Mouse (Mus musculus) lung, postnatal 10 days (tissue): ENCODE measurements at regions not wholly inside any gene's neighbourhood (a gene's known extent, or its start where the extent isn't known, plus 50 kb on each side); places are given as distances from the start of the nearest gene placed in this dataset.
"Not testable (repeated sequence)": the region's sequence is repeated elsewhere in the genome, so short reads cannot be mapped to it uniquely, and the experiment has no call there.

Experiments
- DNase-seq: peaks from one replicate; pipeline ENCODE4 v3.0.0; 2021

DNA sequence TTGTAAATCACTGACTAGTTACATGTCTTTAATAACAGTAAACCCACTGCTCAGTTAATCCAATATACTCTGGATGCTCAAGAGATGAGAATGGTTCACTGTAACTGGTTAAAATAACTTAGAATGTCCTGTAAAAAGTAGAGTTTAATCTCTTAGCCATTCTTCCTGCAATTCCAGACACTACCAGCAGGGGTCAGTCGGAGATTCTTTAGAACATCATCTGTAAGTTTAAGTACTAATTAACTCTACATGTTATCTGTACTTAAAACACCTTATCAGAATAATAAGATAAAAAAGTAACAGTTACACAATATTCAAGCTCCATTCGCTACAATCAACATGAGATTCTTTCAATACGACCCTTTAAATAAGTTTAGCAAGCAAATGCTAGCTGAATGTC, 58.7 kb upstream of the Olig3 start:
- no peak for DNase-seq

DNA sequence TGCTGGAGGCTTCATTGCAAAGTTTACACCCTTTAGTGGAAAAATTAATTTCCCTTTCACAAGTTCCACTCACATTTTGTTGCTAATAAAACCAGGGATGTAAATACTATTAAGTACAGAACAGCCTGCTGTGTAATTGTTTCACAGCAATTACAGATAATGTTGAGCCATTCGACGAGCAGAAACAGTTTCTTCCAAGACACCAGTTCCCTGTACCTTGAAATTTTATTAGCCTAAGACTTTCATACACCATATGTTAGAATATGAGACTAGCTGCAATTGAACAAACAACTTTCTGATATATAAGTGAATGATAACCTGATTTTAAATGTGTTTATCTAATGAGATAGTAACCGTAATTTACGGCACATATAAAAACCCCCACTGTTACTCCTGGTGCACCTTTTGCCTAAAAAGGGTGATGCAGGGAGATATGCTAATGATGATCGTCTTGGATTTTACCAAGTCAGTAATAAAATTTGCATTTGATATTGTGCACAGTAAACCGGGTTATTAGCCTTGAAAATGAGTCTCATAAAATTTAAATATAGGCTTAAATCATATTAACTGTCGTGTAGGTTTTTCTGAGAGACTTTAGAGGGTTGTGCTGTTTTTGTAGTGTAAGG, 60.8 kb upstream of the Olig3 start:
- DNase-seq = no peak

DNA sequence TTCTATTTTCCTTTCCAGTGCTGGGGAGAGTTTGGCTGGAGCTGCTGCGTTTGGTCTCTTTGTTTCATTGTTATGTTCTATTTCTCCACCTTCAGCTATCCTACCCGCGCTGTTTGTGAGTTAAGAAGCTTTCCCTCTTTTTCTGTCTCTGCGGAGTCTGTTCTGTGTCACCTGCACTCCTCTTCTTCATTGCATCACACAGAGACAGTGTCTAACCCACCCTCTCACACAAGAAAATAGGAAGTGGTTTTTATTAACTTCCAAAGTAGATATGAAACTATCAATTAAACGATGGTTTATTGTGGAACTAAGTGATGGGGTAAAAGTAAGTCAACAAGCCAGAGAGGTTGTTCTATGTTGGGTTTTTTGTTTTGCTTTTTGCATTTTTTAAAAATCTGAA, 64.9 kb upstream of the Olig3 start:
- no peak for DNase-seq

DNA sequence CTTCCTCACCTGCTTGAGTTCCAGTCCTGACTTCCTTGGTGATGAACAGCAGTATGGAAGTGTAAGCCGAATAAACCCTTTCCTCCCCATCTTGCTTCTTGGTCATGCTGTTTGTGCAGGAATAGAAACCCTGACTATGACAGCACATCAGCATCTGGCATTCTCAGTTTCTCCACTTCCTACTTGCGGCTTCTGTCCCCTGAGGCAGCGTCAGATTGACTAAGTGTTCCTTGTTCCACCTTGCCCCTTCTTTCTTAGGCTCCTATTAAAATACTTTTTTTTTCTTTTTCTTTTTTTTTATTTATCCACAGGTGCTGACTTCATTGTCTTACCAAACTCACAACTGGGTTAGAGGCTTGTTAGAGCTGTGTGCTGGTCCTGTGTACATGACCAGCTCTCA, 65.3 kb upstream of the Olig3 start:
- DNase-seq = not testable (repeated sequence)

DNA sequence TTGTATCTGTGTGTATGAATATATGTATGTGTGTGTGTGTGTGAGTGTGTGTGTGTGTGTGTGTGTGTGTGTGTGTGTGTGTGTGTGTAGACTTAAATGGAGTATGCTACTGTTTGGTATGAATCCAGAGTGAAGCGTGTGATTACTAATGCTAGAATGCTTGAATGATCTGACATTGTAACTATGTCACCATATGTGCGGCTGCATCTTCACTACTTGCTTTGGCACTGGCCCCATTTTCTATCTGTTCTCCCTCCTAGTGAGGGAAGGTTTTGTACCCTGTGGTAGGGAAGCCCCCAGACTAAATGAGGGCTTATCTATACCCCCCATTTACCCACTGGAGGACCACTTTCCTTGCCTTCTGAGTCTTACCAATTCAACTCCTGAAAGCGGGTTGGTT, 74.2 kb upstream of the Olig3 start:
- no peak for DNase-seq

DNA sequence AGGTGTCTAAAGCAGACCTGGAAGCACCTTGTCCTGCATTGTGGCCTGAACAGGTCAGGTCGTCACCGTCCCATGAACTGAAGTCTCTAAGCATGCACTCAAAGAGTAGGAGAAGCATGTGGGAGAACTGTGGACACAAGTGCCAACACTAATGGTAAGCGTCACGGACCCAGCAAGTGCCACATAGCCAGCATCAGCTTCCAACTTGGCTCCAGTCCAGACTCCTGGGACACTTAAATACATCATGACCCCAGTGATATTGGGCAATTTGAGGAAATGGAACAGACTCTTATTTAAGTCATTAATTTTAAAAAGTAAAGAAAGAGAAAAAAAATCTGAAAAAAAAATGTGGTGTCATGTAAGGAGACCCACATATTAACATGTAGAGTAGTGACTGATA, 75.3 kb upstream of the Olig3 start:
- no peak for DNase-seq

DNA sequence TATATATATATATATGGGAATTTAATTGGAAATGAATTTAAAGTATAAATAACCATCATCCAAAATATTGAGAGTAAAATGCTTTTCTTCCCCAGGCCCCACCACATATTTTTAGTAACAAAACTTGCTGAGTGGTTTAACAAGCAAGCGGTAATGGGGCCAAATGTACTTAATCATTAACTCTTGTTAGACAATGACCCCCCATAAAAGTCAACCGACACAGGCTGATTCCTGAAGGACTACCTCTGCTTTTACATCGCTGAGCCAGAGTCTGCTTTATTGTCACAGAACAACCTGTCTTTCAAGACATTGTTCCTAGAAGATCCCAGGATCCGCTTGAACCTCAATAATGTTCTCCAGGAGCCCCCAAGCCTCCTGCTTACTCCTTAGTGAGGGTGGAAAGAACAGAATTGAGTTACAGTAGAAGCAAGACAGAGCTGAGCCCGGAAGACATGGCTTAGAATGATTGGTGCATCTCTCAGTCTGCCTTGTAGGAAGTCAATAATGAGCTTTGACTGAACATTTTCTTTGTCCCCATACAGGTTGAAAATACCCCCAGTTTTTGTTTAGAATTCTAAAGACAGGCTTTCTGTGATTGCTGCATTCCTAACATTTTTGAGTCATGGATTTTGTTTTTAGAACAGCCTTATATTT, 78.0 kb upstream of the Olig3 start:
- DNase-seq = no peak

DNA sequence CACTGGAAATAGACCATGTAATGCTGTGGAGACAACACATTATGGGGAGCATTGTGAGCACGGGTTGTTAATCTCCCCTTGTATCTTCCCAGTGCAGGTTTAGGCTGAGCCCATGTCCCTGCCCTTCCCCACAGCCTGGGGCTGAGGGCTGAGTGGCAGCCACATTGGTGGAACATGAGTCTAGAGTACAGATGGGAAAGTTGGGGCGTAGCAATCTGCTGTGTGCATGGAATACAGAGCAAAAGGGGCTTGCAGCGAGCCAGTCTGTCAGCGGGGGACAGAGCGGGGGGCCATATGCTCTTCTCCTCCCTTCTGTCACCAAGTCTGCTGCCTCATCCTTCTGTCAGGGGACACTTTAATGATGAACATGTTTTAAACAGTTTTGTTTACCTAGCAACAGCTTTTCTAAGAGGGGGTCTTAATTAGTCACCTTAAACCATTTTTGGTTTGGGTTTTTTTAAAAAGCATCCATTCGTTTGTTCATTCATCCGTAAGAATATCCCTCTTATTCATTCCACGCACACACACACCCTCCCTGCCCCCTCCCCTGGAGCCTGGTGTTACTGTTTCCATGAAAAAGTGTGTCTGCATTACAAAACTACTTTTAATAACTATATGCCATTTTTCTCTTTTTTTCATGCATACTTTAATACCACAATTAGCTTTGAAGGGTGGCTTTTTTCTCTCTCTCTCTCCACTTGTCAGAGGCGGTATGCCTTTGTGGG, 79.1 kb upstream of the Olig3 start:
- no peak for DNase-seq

DNA sequence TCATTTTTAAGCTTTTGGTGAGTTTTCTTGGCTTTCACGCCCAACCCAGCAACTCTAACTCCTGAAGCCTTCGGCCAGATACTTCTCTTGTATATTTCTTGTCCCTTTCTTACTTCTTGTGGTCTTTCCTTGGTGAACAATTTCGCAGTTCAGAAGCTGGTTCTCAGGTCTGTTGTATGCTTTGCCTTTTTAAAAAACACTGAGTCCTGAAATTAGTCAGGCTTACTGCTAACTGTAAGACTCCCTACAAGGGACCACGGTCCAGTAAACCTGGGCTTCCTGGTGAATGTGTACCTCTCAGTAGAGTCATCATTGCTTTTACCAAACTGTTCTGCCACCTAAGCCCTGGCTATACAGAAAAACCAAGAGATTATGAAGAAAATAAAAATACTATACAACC, 81.3 kb upstream of the Olig3 start:
- DNase-seq = no peak

DNA sequence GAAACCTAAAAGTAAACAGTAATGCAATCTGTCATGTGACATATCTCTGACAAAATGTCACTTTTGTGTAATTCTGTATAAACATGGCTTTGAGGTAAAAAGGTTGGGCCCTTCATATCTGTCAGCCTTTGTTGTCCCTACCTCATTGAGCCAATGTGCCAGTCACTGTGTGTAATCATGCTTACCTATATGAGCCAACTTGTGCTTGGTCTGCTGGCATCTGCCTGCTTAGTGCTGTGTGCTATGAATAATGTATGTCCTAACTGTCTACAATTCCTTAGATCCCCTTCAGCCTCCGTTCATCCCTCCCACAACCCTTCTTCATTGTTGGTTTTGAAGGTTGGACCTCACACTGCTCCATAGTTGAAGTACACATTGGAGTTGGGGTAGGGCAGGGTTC, 86.9 kb upstream of the Olig3 start:
- no peak for DNase-seq

DNA sequence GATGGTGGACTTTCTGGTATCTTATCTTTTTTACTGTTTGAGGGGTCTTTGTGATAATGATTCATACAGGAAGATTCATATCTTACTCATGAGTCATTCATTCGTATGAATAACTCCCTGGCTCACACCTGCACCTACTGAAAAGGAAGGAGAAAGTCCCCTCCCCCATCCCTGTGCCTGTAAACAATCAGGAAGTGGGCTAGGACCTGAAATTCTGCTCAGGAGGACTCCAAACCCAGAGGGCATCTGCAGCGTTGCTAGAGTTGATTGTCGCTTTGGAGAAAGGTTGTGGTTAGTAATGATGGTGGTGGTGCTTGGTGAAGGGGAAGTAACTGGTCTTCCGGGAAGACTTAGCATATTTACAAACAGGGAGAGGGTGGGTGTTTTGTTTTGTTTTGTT, 88.3 kb upstream of the Olig3 start:
- DNase-seq = no peak

DNA sequence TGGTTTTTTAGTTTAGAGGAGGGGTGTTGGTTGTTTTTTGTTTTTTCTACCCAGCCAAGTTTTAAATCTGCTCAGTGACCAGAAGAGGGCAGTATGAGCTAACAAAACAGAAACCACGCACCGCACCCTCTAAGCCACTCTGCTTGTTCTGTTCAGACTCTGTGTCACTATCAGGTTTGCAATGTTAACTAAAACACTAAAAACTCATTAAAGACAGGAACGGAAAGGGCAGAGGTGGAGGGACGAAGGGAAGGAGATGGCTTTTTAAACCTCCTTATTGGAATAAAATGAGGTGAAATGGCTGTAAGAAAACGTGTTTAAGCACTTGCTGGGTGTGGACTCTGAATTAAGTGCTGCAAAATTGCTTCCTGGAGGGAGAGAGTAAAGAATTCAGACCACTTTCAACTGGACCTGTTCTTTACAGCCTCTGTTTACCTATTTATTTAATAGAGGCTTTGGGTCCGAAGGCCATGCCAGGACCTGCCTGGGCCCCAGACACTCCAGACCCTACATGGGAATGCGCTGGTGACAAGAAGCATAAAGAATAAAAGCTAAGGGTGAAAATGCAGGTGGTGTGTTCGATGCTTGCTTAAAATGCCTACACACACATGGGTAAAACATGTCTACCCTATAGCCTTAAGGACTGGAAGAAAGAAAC, 116.1 kb upstream of the Olig3 start:
- peak; percentile 50 for DNase-seq

DNA sequence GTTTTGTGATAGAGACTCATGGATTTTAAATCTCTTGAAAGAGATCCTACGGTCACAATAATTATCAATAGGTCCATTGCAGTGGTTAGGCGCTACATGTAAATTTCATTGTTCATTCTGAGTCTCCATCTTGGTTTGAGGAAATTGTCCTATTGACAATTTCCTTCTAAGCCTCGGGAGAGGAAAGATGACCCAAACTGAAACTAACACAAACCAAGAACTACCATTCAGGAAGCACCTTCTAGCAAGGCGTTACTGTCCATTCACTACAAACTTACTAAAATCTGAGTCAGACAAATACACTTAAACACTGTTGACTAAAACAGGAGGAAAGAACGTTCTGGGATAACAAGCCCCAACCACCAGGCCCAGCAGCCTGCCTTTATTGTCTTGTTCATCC, 140.1 kb upstream of the Olig3 start:
- DNase-seq = no peak

DNA sequence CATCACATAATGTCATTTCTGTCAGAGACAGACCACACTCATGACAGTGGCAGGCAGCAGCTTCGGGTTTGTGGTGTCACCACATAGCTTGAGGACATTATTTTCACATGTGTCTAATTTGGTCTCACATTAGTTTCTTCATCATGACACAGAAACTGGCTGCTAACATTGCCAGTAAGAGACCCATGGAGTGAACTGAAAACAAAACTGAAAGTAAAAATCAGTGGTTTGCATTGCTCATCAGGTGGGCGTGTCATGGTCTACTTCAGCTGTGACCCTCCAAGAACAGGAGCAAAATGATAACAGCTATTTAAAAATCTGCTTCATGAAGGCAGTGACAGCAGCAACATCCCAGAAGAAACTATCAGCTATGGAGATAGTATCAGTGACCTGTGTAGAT, 146.6 kb upstream of the Olig3 start:
- no peak for DNase-seq

DNA sequence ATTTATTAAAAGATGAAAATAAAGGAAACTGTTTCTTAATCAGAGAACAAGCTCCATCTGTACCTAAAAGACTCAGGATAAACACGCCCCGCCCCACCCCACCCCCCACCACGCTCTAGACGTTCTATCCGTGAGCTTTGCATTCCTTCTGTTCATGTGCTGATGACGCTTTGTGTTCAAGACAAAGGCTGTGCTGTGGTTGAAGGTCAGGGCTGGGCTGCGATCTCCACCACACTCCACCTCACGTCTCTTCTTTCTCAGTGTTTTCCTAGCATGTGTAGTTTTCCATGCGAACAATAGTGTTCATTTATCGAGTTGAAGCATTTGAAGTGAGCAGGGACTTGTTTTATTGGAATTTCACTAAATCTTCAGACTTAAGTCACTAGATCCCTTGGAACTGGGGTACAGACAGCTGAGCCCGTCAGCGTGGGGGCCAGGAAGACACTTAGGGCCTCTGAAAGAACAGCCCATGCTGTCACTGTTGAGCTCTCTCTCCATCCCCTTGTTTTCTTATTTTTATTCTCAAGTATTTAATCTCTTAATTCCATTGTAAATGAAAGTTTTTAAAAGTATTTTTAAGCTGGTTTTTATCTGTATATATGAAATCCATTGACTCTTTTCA, 148.1 kb upstream of the Olig3 start:
- DNase-seq = no peak

DNA sequence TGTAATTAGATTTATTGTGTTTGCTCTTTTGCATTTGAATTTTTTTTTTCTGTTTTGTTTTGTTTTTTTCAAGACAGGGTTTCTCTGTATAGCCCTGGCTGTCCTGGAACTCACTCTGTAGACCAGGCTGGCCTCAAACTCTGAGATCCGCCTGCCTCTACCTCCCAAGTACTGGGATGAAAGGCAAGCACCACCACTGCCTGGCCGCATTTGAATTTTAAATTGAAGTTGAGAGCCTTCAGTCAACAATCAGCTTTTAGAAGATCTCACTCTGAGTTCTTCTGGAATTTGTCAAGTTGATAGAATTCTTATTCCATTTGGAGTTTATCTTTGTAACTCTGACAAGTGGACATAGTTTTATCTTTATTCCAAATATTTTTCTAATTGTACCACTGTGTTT, 148.8 kb upstream of the Olig3 start:
- DNase-seq = no peak

DNA sequence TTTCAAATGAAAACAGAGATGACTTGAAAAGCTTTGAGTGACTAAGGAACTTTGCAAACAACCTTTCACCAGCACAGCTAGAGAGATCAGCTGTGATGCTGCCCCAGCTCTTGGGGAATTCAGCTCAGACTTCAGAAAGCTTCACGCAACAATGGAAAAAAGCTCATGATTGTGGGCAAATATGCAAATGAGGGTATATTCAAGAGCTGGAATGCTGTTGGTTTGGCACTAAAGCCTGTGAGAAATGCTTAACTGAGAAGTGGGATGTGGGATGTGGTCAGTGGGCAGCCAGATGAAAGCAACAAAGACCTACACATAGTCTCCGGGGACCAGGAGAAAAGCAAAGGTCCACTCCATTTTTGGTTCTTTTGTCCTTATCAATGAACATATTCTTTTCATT, 156.0 kb upstream of the Olig3 start:
- no peak for DNase-seq

DNA sequence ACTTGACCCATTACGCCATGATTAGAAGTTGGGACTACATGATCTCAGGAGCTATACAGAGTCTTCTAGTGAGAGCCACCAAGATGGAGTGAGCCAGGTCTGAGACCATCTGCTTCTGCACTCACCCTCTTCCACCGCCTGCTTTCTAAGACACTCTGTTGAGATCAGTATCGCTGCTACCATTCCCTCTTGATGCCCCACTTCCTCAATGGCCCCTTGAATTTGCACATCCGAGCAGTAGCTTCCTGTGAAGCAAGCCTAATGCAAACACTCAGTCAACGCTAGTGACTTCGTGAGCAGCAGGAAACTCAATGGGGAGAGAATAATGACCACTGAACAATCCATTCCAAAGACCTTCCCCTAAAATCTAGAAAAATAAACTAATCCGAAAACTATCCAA, 160.7 kb upstream of the Olig3 start:
- no peak for DNase-seq

DNA sequence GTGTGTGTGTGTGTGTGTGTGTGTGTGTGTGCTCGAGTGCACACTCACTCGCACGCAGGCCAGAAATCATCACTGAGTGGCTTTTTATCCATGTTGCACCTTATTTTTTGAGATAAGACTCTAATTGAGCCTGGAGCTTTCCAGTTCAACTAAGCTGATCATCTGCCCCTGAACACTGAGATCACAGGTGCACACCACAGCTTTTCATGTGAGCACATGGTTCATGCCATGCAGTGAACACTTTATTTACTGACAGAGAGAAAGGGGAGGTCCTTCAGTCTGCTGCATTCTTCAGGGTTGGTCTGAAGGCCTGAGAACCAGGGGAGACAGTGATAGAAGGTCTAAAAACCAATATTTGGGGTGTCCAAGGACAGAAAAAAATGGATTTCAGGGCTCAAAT, 161.7 kb upstream of the Olig3 start:
- DNase-seq = no peak

DNA sequence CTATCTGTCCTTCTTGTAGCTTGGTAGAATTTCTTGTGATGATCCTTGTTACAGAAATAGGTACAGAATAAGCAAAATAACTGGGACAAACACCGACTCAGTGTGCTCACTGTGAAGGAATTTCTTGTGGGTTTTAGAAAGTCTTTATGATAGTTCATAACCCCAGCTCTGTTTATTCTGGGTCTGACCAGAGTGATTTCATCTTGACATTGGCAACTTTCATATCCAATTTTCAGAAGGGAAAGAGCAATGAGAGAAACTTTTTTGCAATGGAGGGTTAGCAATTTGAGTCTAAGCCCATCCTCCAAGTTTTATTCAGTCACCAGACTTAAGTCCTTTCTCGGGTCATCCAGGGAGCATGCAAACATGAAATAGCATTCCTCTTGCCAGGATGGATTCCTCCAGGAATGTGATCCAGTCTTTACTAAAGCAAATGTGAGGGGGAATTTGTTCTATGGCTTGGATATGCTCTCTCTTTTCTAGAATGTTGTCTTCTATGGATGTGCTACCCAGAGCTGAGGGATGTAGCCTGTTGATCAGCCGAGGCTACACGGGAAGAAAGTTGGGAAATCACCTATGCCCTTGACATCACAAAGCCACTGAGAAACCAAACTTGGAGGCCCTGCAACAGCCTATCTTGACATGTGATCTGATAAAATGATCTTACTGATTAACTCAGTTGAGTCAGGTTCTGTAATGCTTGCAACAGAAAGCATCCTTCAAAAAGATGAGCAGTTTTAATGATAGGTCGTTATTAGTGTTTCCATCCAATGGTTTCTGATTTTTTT, 163.2 kb upstream of the Olig3 start:
- no peak for DNase-seq

DNA sequence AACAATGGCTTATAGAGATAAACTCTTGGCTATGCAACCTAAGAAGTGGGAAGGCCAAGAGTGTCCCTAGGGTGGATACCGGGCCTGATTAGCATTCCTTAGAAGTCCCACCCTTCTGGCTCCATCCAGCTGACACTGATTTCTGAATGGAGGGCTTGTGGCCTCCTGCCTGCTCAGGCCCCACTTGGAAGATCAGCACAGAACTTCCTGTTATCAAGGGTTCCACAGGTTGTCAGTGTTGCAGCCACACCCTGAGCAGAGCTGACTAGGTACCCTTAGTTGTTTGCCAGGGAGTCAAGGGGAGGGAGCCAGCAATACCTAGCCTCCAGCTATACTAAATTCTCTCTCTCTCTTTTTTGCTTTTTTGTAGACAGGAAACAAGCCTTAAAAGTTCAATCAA, 164.1 kb upstream of the Olig3 start:
- no peak for DNase-seq

DNA sequence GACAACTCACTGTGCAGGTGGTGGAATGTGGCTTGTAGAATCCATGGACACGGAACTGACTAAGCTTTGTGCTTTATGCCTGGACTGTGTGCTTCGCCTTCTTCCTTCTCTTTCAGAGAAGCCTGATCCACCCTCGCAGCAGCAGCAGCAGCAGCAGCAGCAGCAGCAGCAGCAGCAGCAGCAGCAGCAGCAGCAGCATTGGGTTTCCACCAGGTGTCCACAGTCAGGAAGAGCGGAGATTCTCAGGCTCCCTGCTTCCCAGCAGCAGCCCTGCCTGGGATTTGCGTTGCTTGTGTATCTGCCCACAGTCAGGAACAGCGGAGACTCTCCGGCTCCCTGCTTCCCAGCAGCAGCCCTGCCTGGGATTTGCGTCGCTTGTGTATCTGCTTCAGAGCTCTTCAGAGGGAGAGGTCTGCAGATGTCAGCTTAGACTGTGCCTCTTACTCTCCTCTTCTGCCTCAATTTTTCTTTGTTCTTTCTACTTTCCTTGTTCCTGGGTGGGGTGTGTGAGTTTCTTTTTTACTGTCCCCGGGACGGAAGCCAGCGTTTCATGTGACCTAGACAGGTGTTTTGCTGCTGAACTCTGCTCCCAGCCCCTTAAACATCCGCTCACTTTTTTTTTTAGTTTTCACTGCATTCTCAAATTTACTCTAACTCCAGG, 168.1 kb upstream of the Olig3 start:
- no peak for DNase-seq
